Mouse (Mus musculus) neutrophil, adult 83 days (primary cell): ENCODE results near the gene Rnf145. TPM values are rescaled to one million over a fixed set of nuclear protein-coding genes. Genes with fewer than 3 reads are reported as not detected.

ENCODE experiments used
- total RNA-seq, 2 experiments: library from RNA; stranded (reverse); gene quantifications; one replicate each; pipeline ENCODE4 v1.2.4; 2023

The Rnf145 gene
- total RNA-seq = 10 to 100 TPM; 58.7 to 59.9 TPM

GRCm38 (mm10) chr11:44518281-44519095, at the start of gene Rnf145:
TSS of gene Rnf145 (plus strand) at chr11:44518964.

GRCm38 (mm10) chr11:44470432-44471336, 48.1 kb upstream of the Rnf145 start, which contains the start of gene Ublcp1:
TSS of gene Ublcp1 (minus strand) at chr11:44470498.

Other genes with a start within 250 kb of the Rnf145 start
- not detected for gene Il12b, start 118.9 kb upstream of the Rnf145 start, total RNA-seq
- gene Ublcp1, start 48.5 kb upstream of the Rnf145 start, total RNA-seq = 10 to 100 TPM; 27.7 to 27.8 TPM
- gene Ebf1, start 98.4 kb downstream of the Rnf145 start, total RNA-seq = 1 to 10 TPM; 2.9 to 3.6 TPM